Mouse (Mus musculus): ENCODE measurements around the gene Prkag2.

Gene Prkag2

GRCm38 (mm10) chr5:24969241-24969880, 131.1 kb downstream of the Prkag2 start:
- in situ Hi-C loops (cut with MseI, MboI), result no loop called here

- in situ Hi-C loops (cut with MseI, MboI), result no loop called here
These were observed 131.7 kb downstream of the Prkag2 start for GRCm38 (mm10) chr5:24968792-24969191.

- in situ Hi-C loops (cut with MseI, MboI), result no loop called here
These were observed 132.4 kb downstream of the Prkag2 start for GRCm38 (mm10) chr5:24967898-24968535.

- in situ Hi-C loops (cut with MseI, MboI), result no loop called here
These were observed 136.7 kb downstream of the Prkag2 start for GRCm38 (mm10) chr5:24963776-24964175.

GRCm38 (mm10) chr5:24960791-24961190, 139.7 kb downstream of the Prkag2 start:
- in situ Hi-C loops (cut with MseI, MboI), result no loop called here

- in situ Hi-C loops (cut with MseI, MboI), result no loop called here
These were observed 140.7 kb downstream of the Prkag2 start for GRCm38 (mm10) chr5:24959758-24960157.

GRCm38 (mm10) chr5:24958596-24958995, 141.8 kb downstream of the Prkag2 start:
- in situ Hi-C loops (cut with MseI, MboI), result no loop called here

- in situ Hi-C loops (cut with MseI, MboI), result no loop called here
These were observed 143.6 kb downstream of the Prkag2 start for GRCm38 (mm10) chr5:24956891-24957290.

GRCm38 (mm10) chr5:24952842-24953741, 147.3 kb downstream of the Prkag2 start:
- in situ Hi-C loops (cut with MseI, MboI), result no loop called here

GRCm38 (mm10) chr5:24952212-24952611, 148.2 kb downstream of the Prkag2 start:
- in situ Hi-C loops (cut with MseI, MboI), result no loop called here

GRCm38 (mm10) chr5:24950891-24951574, 149.4 kb downstream of the Prkag2 start:
- in situ Hi-C loops (cut with MseI, MboI), result no loop called here

- in situ Hi-C loops (cut with MseI, MboI), result no loop called here
These were observed 150.4 kb downstream of the Prkag2 start for GRCm38 (mm10) chr5:24950039-24950438.

GRCm38 (mm10) chr5:24938046-24938822, 162.2 kb downstream of the Prkag2 start:
- in situ Hi-C loops (cut with MseI, MboI), result no loop called here

GRCm38 (mm10) chr5:24936451-24936850, 164.0 kb downstream of the Prkag2 start:
- in situ Hi-C loops (cut with MseI, MboI), result no loop called here

- in situ Hi-C loops (cut with MseI, MboI), result no loop called here
These were observed 165.0 kb downstream of the Prkag2 start for GRCm38 (mm10) chr5:24935446-24935845.

GRCm38 (mm10) chr5:24933760-24934159, 166.7 kb downstream of the Prkag2 start:
- in situ Hi-C loops (cut with MseI, MboI), result no loop called here

- in situ Hi-C loops (cut with MseI, MboI), result no loop called here
These were observed 168.8 kb downstream of the Prkag2 start for GRCm38 (mm10) chr5:24931578-24932185.

GRCm38 (mm10) chr5:24930831-24931577, 169.4 kb downstream of the Prkag2 start:
- in situ Hi-C loops (cut with MseI, MboI), result no loop called here

- in situ Hi-C loops (cut with MseI, MboI), result no loop called here
These were observed 171.6 kb downstream of the Prkag2 start for GRCm38 (mm10) chr5:24928816-24929215.

- in situ Hi-C loops (cut with MseI, MboI), result no loop called here
These were observed 172.7 kb downstream of the Prkag2 start for GRCm38 (mm10) chr5:24927706-24928105.
